Mouse (Mus musculus) skeletal muscle tissue, postnatal 0 days (tissue): ENCODE measurements around the gene Sco1. TPM values are rescaled to one million over a fixed set of nuclear protein-coding genes. Genes with fewer than 3 reads are reported as not detected.

Source experiments
- microRNA-seq, 2 experiments: library from miRNA; unstranded; fragments of <30 nt; microRNA quantifications; one replicate each; pipeline ENCODE4; 2016
- polyA plus RNA-seq: library from polyadenylated mRNA; unstranded; fragments of >200 nt; fragmentation: Nextera tagmentation; extraction: Ambion mirVana; gene quantifications from 2 replicates; pipeline ENCODE4 v1.2.1, GENCODE M21; 2015

Gene Sco1
- 13.8 and 14.1 TPM in 2 replicates for polyA plus RNA-seq

DNA sequence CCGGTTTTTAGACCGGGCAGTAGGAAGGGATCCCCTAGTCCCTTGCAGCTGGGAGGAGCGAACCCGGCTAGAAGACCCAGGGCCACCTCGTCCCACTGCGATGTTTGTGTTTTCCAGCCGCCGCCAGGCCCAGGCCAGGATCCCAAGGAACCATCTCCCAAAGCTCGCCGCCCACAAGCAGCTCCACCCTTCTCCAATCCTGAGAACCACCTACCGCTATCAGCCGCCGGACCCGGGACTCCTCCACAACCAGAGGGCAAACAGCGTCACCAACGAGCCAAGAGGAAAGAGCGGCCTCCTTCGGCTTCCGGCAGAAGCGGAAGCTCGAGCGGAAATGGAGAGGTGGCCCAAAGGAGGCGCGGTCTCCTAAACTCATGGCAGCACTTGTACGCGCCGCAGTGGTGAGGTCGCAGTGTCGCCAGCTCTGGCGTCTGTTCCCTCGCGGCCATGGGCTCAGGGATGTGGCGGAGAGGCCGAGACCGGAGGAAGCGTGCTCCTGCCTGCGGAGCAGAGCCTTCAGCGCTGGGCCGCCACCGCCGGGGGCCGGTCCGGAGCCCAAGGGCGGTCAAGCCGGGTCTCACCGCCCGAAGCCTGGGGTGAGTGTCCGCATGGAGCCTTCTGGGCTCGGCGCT, at the start of gene Sco1, which contains the start of gene Adprm:
TSS of gene Sco1 (plus strand) at position 350 of the 632 bp plus-strand sequence.
TSS of gene Adprm (minus strand) at position 274 of the 632 bp plus-strand sequence.

GRCm38 (mm10) chr11:67024867-67025477, 27.5 kb upstream of the Sco1 start, which contains the start of gene Tmem220:
Tmem220 (plus strand) TSS chr11:67025154.

DNA sequence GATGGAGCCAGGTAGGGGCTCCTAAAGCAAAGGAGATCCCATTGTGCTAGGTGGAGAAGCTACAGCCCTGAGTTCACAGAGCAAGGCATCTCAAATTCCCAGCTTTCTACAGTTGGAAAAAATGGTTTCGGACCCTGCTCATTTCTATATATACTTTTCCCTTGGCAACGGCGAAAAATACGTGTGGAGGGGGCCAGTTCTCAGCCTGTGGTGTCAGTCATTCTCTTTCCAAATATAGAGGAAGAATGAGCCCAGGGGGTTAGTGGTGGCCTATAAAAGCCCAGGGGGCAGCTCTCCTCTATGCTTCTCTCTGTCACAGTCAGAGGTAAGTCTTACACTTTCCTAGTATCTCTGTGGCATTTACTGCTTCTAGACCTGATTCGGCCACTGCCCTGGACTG, 25.5 kb downstream of the Sco1 start, which contains the start of gene Myh3:
TSS of gene Myh3 (plus strand) at position 301 of the 400 bp plus-strand sequence.

Small RNA genes within 50 kb of the gene (microRNA-seq; reads per million reads assigned to microRNA genes)
- 30.8 to 32.2 reads per million in 2 experiments for gene Mir6923

Other genes starting within 250 kb of the Sco1 start
- gene Pirt, start 140.7 kb upstream of the Sco1 start, polyA plus RNA-seq: 0.02 TPM in 1 of 2 replicates, not detected in the other
- gene Tmem238l, start 96.0 kb upstream of the Sco1 start, polyA plus RNA-seq: not detected in 2 replicates
- gene Tmem220, start 27.5 kb upstream of the Sco1 start, polyA plus RNA-seq: 2.0 and 2.2 TPM in 2 replicates
- gene Adprm, start 76 bp upstream of the Sco1 start, polyA plus RNA-seq: 16.1 and 17.6 TPM in 2 replicates
- 576 and 700 TPM in 2 replicates for gene Myh3, start 25.6 kb downstream of the Sco1 start, polyA plus RNA-seq
- gene Myh2, start 118.4 kb downstream of the Sco1 start, polyA plus RNA-seq: 9.2 TPM in 2 replicates
- gene Myh1, start 147.4 kb downstream of the Sco1 start, polyA plus RNA-seq: 23.4 and 29.1 TPM in 2 replicates
- gene Myh4, start 185.4 kb downstream of the Sco1 start, polyA plus RNA-seq: 15.9 and 21.4 TPM in 2 replicates
- gene Myh8, start 224.5 kb downstream of the Sco1 start, polyA plus RNA-seq: 4,587 and 6,308 TPM in 2 replicates